Mouse (Mus musculus) embryonic facial prominence, embryonic 14.5 days (tissue): ENCODE measurements around the gene Ino80b. TPM values are rescaled to one million over a fixed set of nuclear protein-coding genes. Genes with fewer than 3 reads are reported as not detected.
A peak's percentile ranks its signal among the peaks of the same experiment; 100 is the strongest.

Experiments
- ATAC-seq: fragments of 200-750 bp; cut with Nextera tagmentation; 2 replicates; pipeline ENCODE4 v1.8.0; 2017; ENCODE audit warnings: low read depth, moderate number of reproducible peaks, moderate TSS enrichment
- DNase-seq: peaks from one replicate; pipeline ENCODE4 v3.0.0-alpha.2; 2015; ENCODE audit warnings: low spot score
- H3K27ac ChIP-seq: fragments of 300-500 bp; sonication (generic); replicated peaks from 2 replicates; pipeline ENCODE4 v1.5.1; 2014; ENCODE audit warnings: low read depth, mild to moderate bottlenecking, low read length, moderate library complexity
- H3K27me3 ChIP-seq: fragments of 300-500 bp; sonication (generic); replicated peaks from 2 replicates; pipeline ENCODE4 v1.6.1; 2014; ENCODE audit warnings: low read length; ENCODE audit not compliant: control insufficient read depth, insufficient read depth
- H3K36me3 ChIP-seq: fragments of 300-500 bp; sonication (generic); 2 replicates; pipeline ENCODE4 v1.6.1; 2014; ENCODE audit warnings: low read length, mixed read lengths; ENCODE audit not compliant: control insufficient read depth, insufficient read depth
- H3K4me1 ChIP-seq: fragments of 300-500 bp; sonication (generic); 2 replicates; pipeline ENCODE4 v1.6.1; 2014; ENCODE audit warnings: antibody characterized with exemption, low read length; ENCODE audit not compliant: control insufficient read depth, insufficient read depth
- H3K4me2 ChIP-seq: fragments of 300-500 bp; sonication (generic); 2 replicates; pipeline ENCODE4 v1.6.1; 2014; ENCODE audit warnings: low read depth, mild to moderate bottlenecking, low read length, moderate library complexity, mixed read lengths
- H3K4me3 ChIP-seq: fragments of 300-500 bp; sonication (generic); 2 replicates; pipeline ENCODE4 v1.5.1; 2014; ENCODE audit warnings: low read depth, mild to moderate bottlenecking, low read length
- H3K9ac ChIP-seq: fragments of 300-500 bp; sonication (generic); 2 replicates; pipeline ENCODE4 v1.6.1; 2014; ENCODE audit warnings: low read depth, mild to moderate bottlenecking, low read length, moderate library complexity, mixed read lengths
- H3K9me3 ChIP-seq: fragments of 300-500 bp; sonication (generic); 2 replicates; pipeline ENCODE4 v1.6.1; 2016; ENCODE audit warnings: low read length; ENCODE audit not compliant: control insufficient read depth
- WGBS: fragments of 180-500 bp; shearing (Covaris S2); extraction: QIAGEN DNeasy Blood & Tissue Kit; methylation state at CpG from one replicate; pipeline ENCODE4 v1.1.7; 2014; 5-methylcytosine and 5-hydroxymethylcytosine counted together
- polyA plus RNA-seq: library from polyadenylated mRNA; unstranded; fragments of >200 nt; fragmentation: Nextera tagmentation; extraction: Ambion mirVana; gene quantifications from 2 replicates; pipeline ENCODE4 v1.2.1, GENCODE M21; 2014

Ino80b gene
- polyA plus RNA-seq, 1 experiment from 2014 or later, result 14.1 TPM

GRCm38 (mm10) chr6:83136881-83137575 is 11.8 kb upstream of the Ino80b start:
- DNase-seq, result peak; percentile 94
- Histone ChIP-seq H3K27ac (peak overlapping the region; percentile 97), H3K9me3 (no peaks in the 10 kb centered on the region), H3K36me3 (no peaks in the 10 kb centered on the region), H3K9ac (peak overlapping the region; percentile 74), H3K4me1 (peaks cover 42% of the 10 kb centered on the region), H3K4me3 (peak overlapping the region; percentile 45), H3K27me3 (no peaks in the 10 kb centered on the region), H3K4me2 (peak overlapping the region; percentile 62)
- 1% methylated on average over 21 of the region's 26 CpGs for WGBS
- ATAC-seq, result peak; percentile 86

GRCm38 (mm10) chr6:83136291-83136880 is 11.2 kb upstream of the Ino80b start:
- H3K36me3 ChIP-seq, result no peaks in the 10 kb centered on the region
- H3K4me2 ChIP-seq, result peak overlapping the region; percentile 62
- no peaks in the 10 kb centered on the region for H3K9me3 ChIP-seq
- H3K4me1 ChIP-seq, result peaks cover 37% of the 10 kb centered on the region
- peak overlapping the region; percentile 74 for H3K9ac ChIP-seq
- 16% methylated on average over 5 of the region's 5 CpGs for whole genome bisulfite sequencing
- H3K27ac ChIP-seq, result peak overlapping the region; percentile 97
- ATAC-seq (no peak), DNase-seq (no peak)
- no peaks in the 10 kb centered on the region for H3K27me3 ChIP-seq
- H3K4me3 ChIP-seq, result peak overlapping the region; percentile 45

GRCm38 (mm10) chr6:83135571-83136161 is 10.4 kb upstream of the Ino80b start:
- no peaks in the 10 kb centered on the region for H3K36me3 ChIP-seq
- peak overlapping the region; percentile 62 for H3K4me2 ChIP-seq
- peak overlapping the region; percentile 74 for H3K9ac ChIP-seq
- no peaks in the 10 kb centered on the region for H3K27me3 ChIP-seq
- H3K4me3 ChIP-seq, result peak overlapping the region; percentile 45
- H3K9me3 ChIP-seq, result no peaks in the 10 kb centered on the region
- peaks cover 37% of the 10 kb centered on the region for H3K4me1 ChIP-seq
- 4% methylated on average over 35 of the region's 37 CpGs for WGBS
- ATAC-seq, result no peak; the same call in 1 of the 2 replicates
- H3K27ac ChIP-seq, result peak overlapping the region; percentile 97
- peak; percentile 68 for DNase-seq

GRCm38 (mm10) chr6:83134951-83135513 is 9.8 kb upstream of the Ino80b start, which contains the start of gene Rtkn:
Gene Rtkn (plus strand): TSS chr6:83135463.
- Histone ChIP-seq H3K4me2 (peak within 1 kb of the TSS; percentile 62), H3K9ac (peak within 1 kb of the TSS; percentile 74), H3K4me3 (peak within 1 kb of the TSS; percentile 45), H3K36me3 (no peaks in the 10 kb centered on the region), H3K9me3 (no peaks in the 10 kb centered on the region), H3K27ac (peak within 1 kb of the TSS; percentile 97), H3K27me3 (no peaks in the 10 kb centered on the region), H3K4me1 (peaks cover 37% of the 10 kb centered on the region)
- WGBS, result 57% methylated on average over 7 of the region's 7 CpGs
- DNase-seq (no peak), ATAC-seq (no peak)

GRCm38 (mm10) chr6:83134226-83134625 is 9.0 kb upstream of the Ino80b start:
- no peak overlapping the region for H3K27ac ChIP-seq
- H3K4me1 ChIP-seq, result peaks cover 31% of the 10 kb centered on the region
- H3K36me3 ChIP-seq, result no peaks in the 10 kb centered on the region
- H3K27me3 ChIP-seq, result no peaks in the 10 kb centered on the region
- WGBS, result 60% methylated on average over 3 of the region's 3 CpGs
- no peak overlapping the region for H3K4me2 ChIP-seq
- H3K9ac ChIP-seq, result no peak overlapping the region
- no peaks in the 10 kb centered on the region for H3K9me3 ChIP-seq
- H3K4me3 ChIP-seq, result no peak overlapping the region
- ATAC-seq (no peak), DNase-seq (no peak)

GRCm38 (mm10) chr6:83132176-83132919 is 7.1 kb upstream of the Ino80b start:
- no peak overlapping the region for H3K9ac ChIP-seq
- H3K4me2 ChIP-seq, result no peak overlapping the region
- no peak overlapping the region for H3K27ac ChIP-seq
- H3K9me3 ChIP-seq, result no peaks in the 10 kb centered on the region
- peaks cover 19% of the 10 kb centered on the region for H3K4me1 ChIP-seq
- 85% methylated on average over 9 of the region's 9 CpGs for WGBS
- DNase-seq (no peak), ATAC-seq (no peak)
- H3K36me3 ChIP-seq, result no peaks in the 10 kb centered on the region
- no peak overlapping the region for H3K4me3 ChIP-seq
- no peaks in the 10 kb centered on the region for H3K27me3 ChIP-seq

DNA sequence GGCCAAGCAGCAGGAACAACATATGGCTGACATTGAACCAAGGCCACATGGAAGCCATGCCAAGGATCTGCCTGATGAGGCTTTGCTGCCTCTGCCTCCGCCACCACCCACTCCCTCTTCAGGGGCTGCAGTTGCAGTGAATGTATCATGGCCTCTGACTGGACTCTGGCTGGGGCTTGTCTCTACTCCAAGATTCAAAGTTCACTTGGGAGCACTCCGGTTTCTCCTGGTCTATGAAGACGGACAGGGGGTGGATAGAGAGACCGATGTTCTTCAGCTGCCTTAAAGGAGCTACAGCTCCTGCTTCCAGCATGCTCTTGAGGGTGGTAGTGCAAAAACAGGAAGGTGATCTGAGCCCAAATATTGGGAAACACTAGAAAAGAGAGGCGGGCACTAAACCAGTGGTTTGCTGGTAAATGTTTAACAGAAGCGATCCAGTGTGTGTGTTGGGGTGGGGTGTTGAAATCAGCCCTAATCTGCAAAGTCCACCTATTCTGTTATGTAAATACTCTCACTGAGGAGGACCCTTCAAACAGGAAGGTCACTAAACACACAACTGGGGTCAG is 6.3 kb upstream of the Ino80b start:
- no peaks in the 10 kb centered on the region for H3K9me3 ChIP-seq
- no peak overlapping the region for H3K27ac ChIP-seq
- no peak overlapping the region for H3K9ac ChIP-seq
- no peak overlapping the region for H3K4me2 ChIP-seq
- H3K4me3 ChIP-seq, result no peak overlapping the region
- no peaks in the 10 kb centered on the region for H3K36me3 ChIP-seq
- WGBS, result 67% methylated on average over 6 of the region's 6 CpGs
- H3K27me3 ChIP-seq, result no peaks in the 10 kb centered on the region
- no peak for ATAC-seq
- H3K4me1 ChIP-seq, result peaks cover 18% of the 10 kb centered on the region
- no peak for DNase-seq

- WGBS, result 93% methylated on average over 5 of the region's 5 CpGs
- no peak overlapping the region for H3K9ac ChIP-seq
- DNase-seq (no peak), ATAC-seq (no peak)
- H3K27ac ChIP-seq, result no peak overlapping the region
- H3K4me2 ChIP-seq, result no peak overlapping the region
- no peaks in the 10 kb centered on the region for H3K9me3 ChIP-seq
- H3K4me1 ChIP-seq, result peaks cover 15% of the 10 kb centered on the region
- no peak overlapping the region for H3K4me3 ChIP-seq
- H3K27me3 ChIP-seq, result no peaks in the 10 kb centered on the region
- H3K36me3 ChIP-seq, result 0 out of 2 replicates have a peak, but pooled peaks cover 5% of the 10 kb centered on the region
Observed at GRCm38 (mm10) chr6:83127419-83127818, 2.2 kb upstream of the Ino80b start.
